ENCODE assay signal across 15 mouse cellular contexts in the genomic region with DNA sequence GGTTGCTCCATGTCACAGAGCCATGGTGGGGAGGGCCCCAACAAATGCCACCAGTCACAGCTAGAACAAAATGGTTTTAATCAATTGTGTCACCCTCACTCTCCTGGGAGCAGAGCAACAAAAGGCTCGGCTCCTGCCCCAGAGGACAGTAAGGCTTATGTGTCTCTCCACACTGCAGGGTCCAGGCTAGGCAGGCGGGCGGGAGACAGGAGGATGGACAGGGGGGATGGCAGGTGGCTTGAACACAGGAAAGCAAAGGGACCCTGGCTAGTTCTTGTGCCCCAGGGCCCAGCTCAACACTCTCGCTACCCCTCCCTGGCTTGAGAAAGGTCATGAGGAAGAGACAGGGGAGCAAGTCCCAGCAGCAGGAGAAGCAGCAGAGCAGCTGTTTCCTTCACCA. TPM values are rescaled to one million over a fixed set of nuclear protein-coding genes. Genes with fewer than 3 reads are reported as not detected.
A peak's percentile ranks its signal among the peaks of the same experiment; 100 is the strongest.
DNase-seq lines count a peak whose midpoint lies in the region; ATAC-seq and TF ChIP-seq lines count a peak whose summit lies in the region.
"Had no signal": no experiment of that assay in that cellular context is flagged by ENCODE, and none has a peak within 500 bp of the region (broad histone marks: within the 10 kb centered on the region; RNA-seq: fewer than 3 reads in every experiment).

No protein-coding gene starts in this region.

- H3K9ac ChIP-seq in hindbrain, embryonic 14.5 days: no peak overlapping the region; the same call in 1 of the 2 replicates
- H3K9ac ChIP-seq in neural tube, embryonic 11.5 days (ENCODE audit: low read length): no peak overlapping the region
- no peak overlapping the region for H3K9ac ChIP-seq in hindbrain, postnatal 0 days (replicated peaks; ENCODE audit: low read length)
- H3K9ac ChIP-seq in neural tube, embryonic 12.5 days: no peak overlapping the region
- H3K9ac ChIP-seq: heart, embryonic 15.5 days; liver, postnatal 0 days had no signal

- no peak for ATAC-seq in hindbrain, embryonic 14.5 days (ENCODE audit: low FRiP score)
- no peak for ATAC-seq in neural tube, embryonic 11.5 days (ENCODE audit: insufficient read depth, low FRiP score, low TSS enrichment)
- ATAC-seq in hindbrain, postnatal 0 days: no peak
- 0 out of 2 replicates have a peak, but pooled peaks have one; percentile 33 for ATAC-seq in neural tube, embryonic 12.5 days (ENCODE audit: low FRiP score, low read depth)
- no peak for ATAC-seq in megakaryocyte progenitor cell, adult 5-6 weeks (replicated peaks; ENCODE audit: poor library complexity)
- ATAC-seq: activated CD4-positive, CD25-positive, alpha-beta regulatory T cell, adult 4 months had no signal

- H3K4me3 ChIP-seq in hindbrain, embryonic 10.5 days: no peak overlapping the region
- H3K4me3 ChIP-seq in hindbrain, embryonic 14.5 days (replicated peaks; ENCODE audit: low read length): no peak overlapping the region
- no peak overlapping the region for H3K4me3 ChIP-seq in neural tube, embryonic 11.5 days (ENCODE audit: low read depth, low read length)
- no peak overlapping the region for H3K4me3 ChIP-seq in hindbrain, postnatal 0 days (ENCODE audit: low read length)
- no peak overlapping the region for H3K4me3 ChIP-seq in neural tube, embryonic 12.5 days
- H3K4me3 ChIP-seq: heart, embryonic 15.5 days; layer of hippocampus, adult 2 months had no signal

- no peak overlapping the region for H3K4me2 ChIP-seq in hindbrain, embryonic 14.5 days (replicated peaks)
- H3K4me2 ChIP-seq in neural tube, embryonic 11.5 days (ENCODE audit: low read depth): no peak overlapping the region
- no peak overlapping the region for H3K4me2 ChIP-seq in hindbrain, postnatal 0 days (ENCODE audit: low read depth, low read length)
- no peak overlapping the region for H3K4me2 ChIP-seq in neural tube, embryonic 12.5 days (replicated peaks)
- H3K4me2 ChIP-seq: heart, embryonic 15.5 days had no signal

- H3K9me3 ChIP-seq in hindbrain, embryonic 10.5 days: no peaks in the 10 kb centered on the region
- no peaks in the 10 kb centered on the region for H3K9me3 ChIP-seq in hindbrain, embryonic 14.5 days (ENCODE audit: control insufficient read depth, low read length)
- no peaks in the 10 kb centered on the region for H3K9me3 ChIP-seq in neural tube, embryonic 11.5 days (ENCODE audit: control insufficient read depth, low read length)
- H3K9me3 ChIP-seq in hindbrain, postnatal 0 days (ENCODE audit: low read length): no peaks in the 10 kb centered on the region
- H3K9me3 ChIP-seq in neural tube, embryonic 12.5 days: no peaks in the 10 kb centered on the region
- H3K9me3 ChIP-seq: heart, embryonic 15.5 days had no signal

- TF ChIP-seq CTCF in hindbrain, postnatal 0 days (IDR thresholded peaks at IDR 0.05; ENCODE audit: low read depth): no peak

- WGBS in hindbrain, embryonic 10.5 days: 49% methylated on average over 4 of the region's 4 CpGs
- WGBS in hindbrain, embryonic 14.5 days: 39% methylated on average over 4 of the region's 4 CpGs
- 36% methylated on average over 4 of the region's 4 CpGs for WGBS in neural tube, embryonic 11.5 days
- 67% methylated on average over 4 of the region's 4 CpGs for WGBS in hindbrain, postnatal 0 days
- WGBS in neural tube, embryonic 12.5 days: 40% methylated on average over 4 of the region's 4 CpGs

- peaks cover 28% of the 10 kb centered on the region for H3K36me3 ChIP-seq in hindbrain, embryonic 10.5 days
- H3K36me3 ChIP-seq in hindbrain, embryonic 14.5 days (replicated peaks; ENCODE audit: control insufficient read depth, insufficient read depth): peaks cover 24% of the 10 kb centered on the region
- no peaks in the 10 kb centered on the region; the same call in 1 of the 2 replicates for H3K36me3 ChIP-seq in neural tube, embryonic 11.5 days (ENCODE audit: control insufficient read depth, insufficient read depth, low read length)
- peaks cover 14% of the 10 kb centered on the region for H3K36me3 ChIP-seq in hindbrain, postnatal 0 days (ENCODE audit: insufficient read depth, low read length)
- peaks cover 29% of the 10 kb centered on the region for H3K36me3 ChIP-seq in neural tube, embryonic 12.5 days

- H3K27ac ChIP-seq in hindbrain, embryonic 10.5 days: peak overlapping the region; percentile 87; the same call in 1 of the 2 replicates
- no peak overlapping the region for H3K27ac ChIP-seq in hindbrain, embryonic 14.5 days
- peak overlapping the region; percentile 50; the same call in 1 of the 2 replicates for H3K27ac ChIP-seq in neural tube, embryonic 11.5 days (ENCODE audit: low read depth, low read length)
- peak overlapping the region; percentile 12; the same call in 1 of the 2 replicates for H3K27ac ChIP-seq in hindbrain, postnatal 0 days
- no peak overlapping the region for H3K27ac ChIP-seq in neural tube, embryonic 12.5 days
- H3K27ac ChIP-seq: heart, embryonic 15.5 days; layer of hippocampus, adult 2 months had no signal

- peaks cover 43% of the 10 kb centered on the region for H3K4me1 ChIP-seq in hindbrain, embryonic 10.5 days (replicated peaks)
- H3K4me1 ChIP-seq in hindbrain, embryonic 14.5 days (replicated peaks; ENCODE audit: control insufficient read depth, insufficient read depth, low read length): peaks cover 11% of the 10 kb centered on the region
- peaks cover 23% of the 10 kb centered on the region for H3K4me1 ChIP-seq in neural tube, embryonic 11.5 days (ENCODE audit: control insufficient read depth, insufficient read depth, low read length)
- H3K4me1 ChIP-seq in hindbrain, postnatal 0 days (ENCODE audit: insufficient read depth, low read length): peaks cover 5% of the 10 kb centered on the region; the same call in 1 of the 2 replicates
- peaks cover 20% of the 10 kb centered on the region for H3K4me1 ChIP-seq in neural tube, embryonic 12.5 days

- H3K27me3 ChIP-seq in hindbrain, embryonic 10.5 days (ENCODE audit: insufficient read depth, poor library complexity, severe bottlenecking): peaks cover 19% of the 10 kb centered on the region
- H3K27me3 ChIP-seq in hindbrain, embryonic 14.5 days (ENCODE audit: control insufficient read depth, insufficient read depth, low read length): no peaks in the 10 kb centered on the region
- no peaks in the 10 kb centered on the region for H3K27me3 ChIP-seq in neural tube, embryonic 11.5 days (ENCODE audit: control insufficient read depth, insufficient read depth, low read length)
- no peaks in the 10 kb centered on the region for H3K27me3 ChIP-seq in hindbrain, postnatal 0 days (ENCODE audit: insufficient read depth, low read length)
- no peaks in the 10 kb centered on the region for H3K27me3 ChIP-seq in neural tube, embryonic 12.5 days (replicated peaks)
- H3K27me3 ChIP-seq: heart, embryonic 15.5 days had no signal

- peak; percentile 25 for DNase-seq in hindbrain, embryonic 10.5 days (ENCODE audit: low spot score)
- no peak for DNase-seq in hindbrain, embryonic 14.5 days (ENCODE audit: low spot score)
- DNase-seq in neural tube, embryonic 11.5 days (ENCODE audit: low spot score): no peak
- no peak for DNase-seq in neural tube, embryonic 10.5 days (ENCODE audit: extremely low spot score, low spot score)
- DNase-seq in hindbrain, postnatal 0 days (ENCODE audit: low spot score): no peak
- DNase-seq in spleen, adult 12 weeks (ENCODE audit: low spot score): no peak
- DNase-seq: cerebellum, adult 11-12 months; gastrocnemius, postnatal 36 days; liver, postnatal 0 days; right cerebral cortex, postnatal 25 days had no signal

RNA-seq across cellular contexts. Expression of gene Tmem222, which starts 14.8 kb away (rescaled TPM):
- 82.8 and 87.8 TPM in 2 replicates for polyA plus RNA-seq in hindbrain, embryonic 10.5 days (2016; fragmentation: Nextera tagmentation; extraction: Ambion mirVana)
- polyA plus RNA-seq in hindbrain, embryonic 14.5 days (2014; fragmentation: Nextera tagmentation; extraction: Ambion mirVana): 119 and 121 TPM in 2 replicates
- 79.0 and 91.0 TPM in 2 replicates for polyA plus RNA-seq in neural tube, embryonic 11.5 days (2014; fragmentation: Nextera tagmentation; extraction: Ambion mirVana)
- 120 and 138 TPM in 2 replicates for total RNA-seq in hindbrain, postnatal 0 days (2014; rRNA removed)
- 127 and 136 TPM in 2 replicates for polyA plus RNA-seq in hindbrain, postnatal 0 days (2015; fragmentation: Nextera tagmentation; extraction: Ambion mirVana)
- 82.0 and 84.2 TPM in 2 replicates for polyA plus RNA-seq in neural tube, embryonic 12.5 days (2016; fragmentation: Nextera tagmentation; extraction: Ambion mirVana)
- total RNA-seq in megakaryocyte progenitor cell, adult 5-6 weeks (2015): 43.2 and 50.8 TPM in 2 replicates
- 17.4 TPM in 2 replicates for total RNA-seq in megakaryocyte progenitor cell, adult 5-6 weeks (2017)

RNA-seq across cellular contexts. Expression of gene Sytl1, which starts 29.5 kb away (rescaled TPM):
- 1.2 and 1.6 TPM in 2 replicates for polyA plus RNA-seq in hindbrain, embryonic 10.5 days (2016; fragmentation: Nextera tagmentation; extraction: Ambion mirVana)
- polyA plus RNA-seq in hindbrain, embryonic 14.5 days (2014; fragmentation: Nextera tagmentation; extraction: Ambion mirVana): 0.26 and 0.43 TPM in 2 replicates
- 1.2 and 1.4 TPM in 2 replicates for polyA plus RNA-seq in neural tube, embryonic 11.5 days (2014; fragmentation: Nextera tagmentation; extraction: Ambion mirVana)
- total RNA-seq in hindbrain, postnatal 0 days (2014; rRNA removed): 1.4 TPM in 1 of 2 replicates, not detected in the other
- 0.18 and 0.40 TPM in 2 replicates for polyA plus RNA-seq in hindbrain, postnatal 0 days (2015; fragmentation: Nextera tagmentation; extraction: Ambion mirVana)
- polyA plus RNA-seq in neural tube, embryonic 12.5 days (2016; fragmentation: Nextera tagmentation; extraction: Ambion mirVana): 0.66 and 0.73 TPM in 2 replicates
- total RNA-seq in megakaryocyte progenitor cell, adult 5-6 weeks (2015): 1.9 and 2.0 TPM in 2 replicates
- 3.9 and 5.2 TPM in 2 replicates for total RNA-seq in megakaryocyte progenitor cell, adult 5-6 weeks (2017)

RNA-seq across cellular contexts. Expression of gene Map3k6, which starts 51.8 kb away (rescaled TPM):
- polyA plus RNA-seq in hindbrain, embryonic 10.5 days (2016; fragmentation: Nextera tagmentation; extraction: Ambion mirVana): 1.7 and 1.9 TPM in 2 replicates
- 1.7 and 3.0 TPM in 2 replicates for polyA plus RNA-seq in hindbrain, embryonic 14.5 days (2014; fragmentation: Nextera tagmentation; extraction: Ambion mirVana)
- polyA plus RNA-seq in neural tube, embryonic 11.5 days (2014; fragmentation: Nextera tagmentation; extraction: Ambion mirVana): 1.5 and 2.7 TPM in 2 replicates
- total RNA-seq in hindbrain, postnatal 0 days (2014; rRNA removed): 7.2 and 11.7 TPM in 2 replicates
- polyA plus RNA-seq in hindbrain, postnatal 0 days (2015; fragmentation: Nextera tagmentation; extraction: Ambion mirVana): 4.7 and 5.8 TPM in 2 replicates
- polyA plus RNA-seq in neural tube, embryonic 12.5 days (2016; fragmentation: Nextera tagmentation; extraction: Ambion mirVana): 2.1 and 3.2 TPM in 2 replicates
- 3.6 and 4.6 TPM in 2 replicates for total RNA-seq in megakaryocyte progenitor cell, adult 5-6 weeks (2015)
- 0.87 and 6.1 TPM in 2 replicates for total RNA-seq in megakaryocyte progenitor cell, adult 5-6 weeks (2017)

Comparison
In these comparisons a context has a peak if more than half of its experiments do, and no peak if none do; other contexts are left out.
1. H3K27ac ChIP-seq: peak in hindbrain, embryonic 10.5 days (single experiment), neural tube, embryonic 11.5 days (single experiment) and hindbrain, postnatal 0 days (single experiment); none in hindbrain, embryonic 14.5 days (single experiment) and neural tube, embryonic 12.5 days (single experiment).